Comparison of ENCODE assay signal across 8 mouse cellular contexts in genomic region chr10:83337971-83338598, GRCm38 (mm10). TPM values are rescaled to one million over a fixed set of nuclear protein-coding genes. Genes with fewer than 3 reads are reported as not detected.
DNase-seq lines count a peak whose midpoint lies in the region; ATAC-seq and TF ChIP-seq lines count a peak whose summit lies in the region.

No protein-coding gene starts in this region.

- peaks cover 8% of the 10 kb centered on the region for H3K4me1 ChIP-seq in lung, embryonic 15.5 days
- 0 out of 2 replicates have a peak, but pooled peaks cover 1% of the 10 kb centered on the region for H3K4me1 ChIP-seq in embryonic fibroblast, embryonic 13.5 days (ENCODE audit: control insufficient read depth, insufficient read depth, low read length)
- peaks cover 10% of the 10 kb centered on the region for H3K4me1 ChIP-seq in limb, embryonic 10.5 days
- H3K4me1 ChIP-seq in neural tube, embryonic 14.5 days (ENCODE audit: control insufficient read depth, insufficient read depth, low read length) = no peaks in the 10 kb centered on the region

- H3K4me3 ChIP-seq in lung, embryonic 15.5 days = peak overlapping the region; percentile 49
- H3K4me3 ChIP-seq in embryonic fibroblast, embryonic 13.5 days (ENCODE audit: insufficient read depth, low read length) = peak overlapping the region; percentile 48
- H3K4me3 ChIP-seq in limb, embryonic 10.5 days = peak overlapping the region; percentile 73
- H3K4me3 ChIP-seq in neural tube, embryonic 14.5 days (ENCODE audit: low read depth, low read length) = peak overlapping the region; percentile 72

- H3K27ac ChIP-seq in lung, embryonic 15.5 days = no peak overlapping the region
- no peak overlapping the region for H3K27ac ChIP-seq in embryonic fibroblast, embryonic 13.5 days (ENCODE audit: insufficient read depth, low read length)
- no peak overlapping the region; the same call in 1 of the 2 replicates for H3K27ac ChIP-seq in limb, embryonic 10.5 days
- H3K27ac ChIP-seq in neural tube, embryonic 14.5 days (ENCODE audit: low read depth, low read length) = peak overlapping the region; percentile 84; the same call in 1 of the 2 replicates

- no peak for DNase-seq in lung, postnatal 14 days
- no peak for DNase-seq in limb, embryonic 10.5 days (ENCODE audit: low spot score)
- DNase-seq in urinary bladder, postnatal 4 days (ENCODE audit: low spot score in 2 of 2) = no peak
- no peak for DNase-seq in c-Kit-positive CD71-positive TER-119-positive erythroid progenitor cells, embryonic 14.5 days (ENCODE audit: low spot score)
- DNase-seq in gastrocnemius, adult 18-20 months (ENCODE audit: low spot score) = no peak

- H3K4me2 ChIP-seq in lung, embryonic 15.5 days = peak overlapping the region; percentile 94
- peak overlapping the region; percentile 84 for H3K4me2 ChIP-seq in neural tube, embryonic 14.5 days (ENCODE audit: low read depth, low read length)

- no peak for TF ChIP-seq POLR2A in embryonic fibroblast, embryonic 13.5 days (IDR thresholded peaks at IDR 0.05; ENCODE audit: low read depth, low read length)

- WGBS in lung, embryonic 15.5 days = 47% methylated on average over 8 of the region's 9 CpGs
- WGBS in limb, embryonic 10.5 days = 50% methylated on average over 8 of the region's 9 CpGs
- 51% methylated on average over 8 of the region's 9 CpGs for WGBS in neural tube, embryonic 14.5 days

- H3K9me3 ChIP-seq in lung, embryonic 15.5 days = no peaks in the 10 kb centered on the region
- no peaks in the 10 kb centered on the region for H3K9me3 ChIP-seq in limb, embryonic 10.5 days (replicated peaks)
- no peaks in the 10 kb centered on the region for H3K9me3 ChIP-seq in neural tube, embryonic 14.5 days (ENCODE audit: control insufficient read depth, low read length)

- H3K9ac ChIP-seq in lung, embryonic 15.5 days = peak overlapping the region; percentile 41; the same call in 1 of the 2 replicates
- H3K9ac ChIP-seq in neural tube, embryonic 14.5 days (replicated peaks; ENCODE audit: low read depth, low read length) = peak overlapping the region; percentile 79

- H3K36me3 ChIP-seq in lung, embryonic 15.5 days = no peaks in the 10 kb centered on the region
- H3K36me3 ChIP-seq in limb, embryonic 10.5 days = no peaks in the 10 kb centered on the region
- no peaks in the 10 kb centered on the region for H3K36me3 ChIP-seq in neural tube, embryonic 14.5 days (ENCODE audit: control insufficient read depth, insufficient read depth, low read length)

- peaks cover 57% of the 10 kb centered on the region for H3K27me3 ChIP-seq in lung, embryonic 15.5 days
- peaks cover 66% of the 10 kb centered on the region for H3K27me3 ChIP-seq in limb, embryonic 10.5 days (ENCODE audit: low read depth, poor library complexity, severe bottlenecking)
- peaks cover 5% of the 10 kb centered on the region; the same call in 1 of the 2 replicates for H3K27me3 ChIP-seq in neural tube, embryonic 14.5 days (ENCODE audit: control insufficient read depth, insufficient read depth, low read length)

- ATAC-seq in lung, embryonic 15.5 days (ENCODE audit: borderline replicate concordance, extremely low read depth, low FRiP score, low TSS enrichment) = no peak
- ATAC-seq in neural tube, embryonic 14.5 days (ENCODE audit: low read depth) = no peak

- TF ChIP-seq CTCF in embryonic fibroblast, embryonic 13.5 days (IDR thresholded peaks at IDR 0.05; ENCODE audit: borderline replicate concordance, insufficient read depth, low read length) = no peak

RNA-seq across cellular contexts. Expression of gene Slc41a2, which starts 0.4 kb away (rescaled TPM):
- polyA plus RNA-seq in lung, embryonic 15.5 days (2015; fragmentation: Nextera tagmentation; extraction: Ambion mirVana) = 0.73 and 0.79 TPM in 2 replicates
- 10.1 and 15.8 TPM in 2 replicates for polyA plus RNA-seq in embryonic fibroblast, embryonic 13.5 days (2011; ENCODE audit: insufficient read length, low read depth, missing spikeins)
- polyA plus RNA-seq in limb, embryonic 10.5 days (2016; fragmentation: Nextera tagmentation; extraction: Ambion mirVana) = 0.25 and 0.41 TPM in 2 replicates
- 13.2 and 14.1 TPM in 2 replicates for polyA plus RNA-seq in neural tube, embryonic 14.5 days (2014; fragmentation: Nextera tagmentation; extraction: Ambion mirVana)
- under 1 TPM; 0.50 to 0.53 TPM for total RNA-seq in gastrocnemius, adult 18-20 months (2021)

RNA-seq across cellular contexts. Expression of gene D10Wsu102e, which starts 21.9 kb away (rescaled TPM):
- polyA plus RNA-seq in lung, embryonic 15.5 days (2015; fragmentation: Nextera tagmentation; extraction: Ambion mirVana) = 0.65 and 0.67 TPM in 2 replicates
- polyA plus RNA-seq in embryonic fibroblast, embryonic 13.5 days (2011; ENCODE audit: insufficient read length, low read depth, missing spikeins) = 1.1 TPM in 2 replicates
- 1.2 and 1.4 TPM in 2 replicates for polyA plus RNA-seq in limb, embryonic 10.5 days (2016; fragmentation: Nextera tagmentation; extraction: Ambion mirVana)
- polyA plus RNA-seq in neural tube, embryonic 14.5 days (2014; fragmentation: Nextera tagmentation; extraction: Ambion mirVana) = 1.2 TPM in 2 replicates
- under 1 TPM; 0.45 to 0.53 TPM for total RNA-seq in gastrocnemius, adult 18-20 months (2021)
